Mouse (Mus musculus) stomach, embryonic 16.5 days (tissue): ENCODE data around the gene Dnah8. TPM values are rescaled to one million over a fixed set of nuclear protein-coding genes. Genes with fewer than 3 reads are reported as not detected.

Source experiments
- ATAC-seq: fragments of 200-750 bp; cut with Nextera tagmentation; 2 replicates; pipeline ENCODE4 v1.8.0; 2017; ENCODE audit warnings: moderate number of reproducible peaks, moderate TSS enrichment; ENCODE audit not compliant: insufficient read depth, low FRiP score
- H3K27ac ChIP-seq: fragments of 300-500 bp; sonication (generic); 2 replicates; pipeline ENCODE4 v1.5.1; 2014; ENCODE audit warnings: low read length
- H3K27me3 ChIP-seq: fragments of 300-500 bp; sonication (generic); 2 replicates; pipeline ENCODE4 v1.6.1; 2014; ENCODE audit warnings: low read length, control low read depth, mixed read lengths; ENCODE audit not compliant: control insufficient read depth, insufficient read depth
- H3K36me3 ChIP-seq: fragments of 300-500 bp; sonication (generic); 2 replicates; pipeline ENCODE4 v1.6.1; 2014; ENCODE audit warnings: low read length; ENCODE audit not compliant: control insufficient read depth, insufficient read depth
- H3K4me1 ChIP-seq: fragments of 300-500 bp; sonication (generic); 2 replicates; pipeline ENCODE4 v1.6.1; 2014; ENCODE audit warnings: low read length, control low read depth, mixed read lengths; ENCODE audit not compliant: control insufficient read depth, insufficient read depth
- H3K4me2 ChIP-seq: fragments of 300-500 bp; sonication (generic); 2 replicates; pipeline ENCODE4 v1.6.1; 2014; ENCODE audit warnings: low read depth, low read length, mixed read lengths
- H3K4me3 ChIP-seq: fragments of 300-500 bp; sonication (generic); replicated peaks from 2 replicates; pipeline ENCODE4 v1.5.1; 2014; ENCODE audit warnings: mild to moderate bottlenecking, low read length
- H3K9ac ChIP-seq: fragments of 300-500 bp; sonication (generic); 2 replicates; pipeline ENCODE4 v1.6.1; 2014; ENCODE audit warnings: low read length
- H3K9me3 ChIP-seq: fragments of 300-500 bp; sonication (generic); replicated peaks from 2 replicates; pipeline ENCODE4 v1.6.1; 2016; ENCODE audit warnings: low read length, control low read depth; ENCODE audit not compliant: control insufficient read depth
- WGBS: fragments of 180-500 bp; shearing (Covaris S2); extraction: QIAGEN DNeasy Blood & Tissue Kit; methylation state at CpG from one replicate; pipeline ENCODE4 v1.1.7; 2014; 5-methylcytosine and 5-hydroxymethylcytosine counted together
- polyA plus RNA-seq: library from polyadenylated mRNA; unstranded; fragments of >200 nt; fragmentation: Nextera tagmentation; extraction: Ambion mirVana; gene quantifications from 2 replicates; pipeline ENCODE4 v1.2.1, GENCODE M21; 2015

The Dnah8 gene
- polyA plus RNA-seq, 1 experiment from 2014 or later, result 1.7 TPM

DNA sequence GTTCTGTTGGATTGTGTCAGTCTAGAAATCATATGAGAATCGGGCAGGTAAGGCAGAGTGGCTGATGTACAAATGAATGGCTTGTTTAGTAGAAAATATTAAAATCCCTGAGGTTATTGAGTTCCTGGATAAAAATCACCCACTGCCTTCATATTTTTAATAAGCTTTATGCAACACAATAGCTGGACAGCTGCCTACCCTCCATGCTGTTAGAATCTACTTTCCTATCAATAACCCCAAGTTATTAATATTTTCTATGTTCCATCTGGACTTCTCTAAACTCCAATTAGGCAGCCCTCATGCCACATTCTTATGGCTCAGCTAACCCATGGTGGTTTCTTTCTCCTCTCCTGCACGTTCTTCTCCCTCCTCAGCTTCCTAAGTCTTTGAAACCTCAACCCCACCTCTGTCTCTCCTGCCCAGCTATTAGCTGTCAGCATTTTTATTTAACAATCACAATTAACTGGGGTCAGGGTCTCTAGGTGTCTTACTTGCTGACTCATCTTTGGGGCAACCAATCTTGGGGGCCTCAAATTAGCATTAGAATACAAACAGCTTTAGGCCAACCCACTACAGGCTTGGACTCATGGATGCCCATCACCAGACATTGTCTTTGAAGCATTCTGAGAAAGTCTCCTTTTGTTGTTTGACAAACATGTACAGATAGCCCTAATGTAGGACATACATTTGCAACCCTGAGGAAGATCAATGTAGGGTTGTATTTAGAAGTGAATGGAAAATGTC is 40.7 kb upstream of the Dnah8 start:
- no peak for ATAC-seq
- Histone ChIP-seq H3K27me3 (no peaks in the 10 kb centered on the region), H3K36me3 (no peaks in the 10 kb centered on the region), H3K4me1 (no peaks in the 10 kb centered on the region), H3K9ac (no peak overlapping the region), H3K4me2 (no peak overlapping the region), H3K27ac (no peak overlapping the region), H3K9me3 (no peaks in the 10 kb centered on the region), H3K4me3 (no peak overlapping the region)
- 78% methylated on average over 2 of the region's 2 CpGs for WGBS

DNA sequence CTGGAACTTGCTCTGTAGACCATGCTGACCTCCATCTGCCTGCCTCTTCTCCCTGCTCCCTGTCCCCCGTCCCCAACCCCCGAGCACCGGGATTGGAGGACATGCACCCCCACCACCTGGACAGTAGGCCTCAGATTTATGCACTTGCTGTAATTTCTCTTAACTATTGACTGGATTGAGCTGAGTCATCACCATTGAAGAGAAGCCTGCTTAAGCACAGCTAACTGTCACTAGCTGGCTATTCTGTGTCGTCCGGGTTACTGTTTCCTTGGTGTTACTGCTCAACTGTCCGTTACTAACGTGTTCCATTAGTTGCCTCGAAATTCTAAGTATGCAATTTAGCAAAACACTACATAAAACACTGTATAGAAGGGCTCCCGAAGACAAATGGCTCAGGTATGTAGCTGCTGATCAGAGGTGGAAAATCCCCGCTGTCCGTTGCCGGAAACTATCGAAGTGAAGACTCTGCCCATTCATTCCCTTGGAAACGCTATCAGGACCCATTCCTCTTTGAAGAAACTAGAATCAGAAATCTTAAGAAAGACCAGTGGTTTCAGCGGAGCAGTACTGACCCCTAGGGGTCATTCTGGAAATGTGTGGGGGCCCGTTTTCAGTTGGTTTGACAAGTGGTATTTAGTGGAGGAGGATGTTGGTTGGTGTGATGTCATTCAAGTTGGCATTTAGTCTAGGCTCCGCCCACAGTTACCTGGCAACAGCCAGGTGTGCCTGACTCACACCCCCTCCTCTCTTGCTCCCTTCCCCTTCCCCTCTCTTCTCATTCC is 33.5 kb upstream of the Dnah8 start:
- Histone ChIP-seq H3K4me3 (no peak overlapping the region), H3K9me3 (no peaks in the 10 kb centered on the region), H3K36me3 (no peaks in the 10 kb centered on the region), H3K9ac (no peak overlapping the region), H3K4me2 (no peak overlapping the region), H3K4me1 (no peaks in the 10 kb centered on the region), H3K27ac (no peak overlapping the region), H3K27me3 (no peaks in the 10 kb centered on the region)
- ATAC-seq, result no peak
- WGBS, result 51% methylated on average over 17 of the region's 17 CpGs

DNA sequence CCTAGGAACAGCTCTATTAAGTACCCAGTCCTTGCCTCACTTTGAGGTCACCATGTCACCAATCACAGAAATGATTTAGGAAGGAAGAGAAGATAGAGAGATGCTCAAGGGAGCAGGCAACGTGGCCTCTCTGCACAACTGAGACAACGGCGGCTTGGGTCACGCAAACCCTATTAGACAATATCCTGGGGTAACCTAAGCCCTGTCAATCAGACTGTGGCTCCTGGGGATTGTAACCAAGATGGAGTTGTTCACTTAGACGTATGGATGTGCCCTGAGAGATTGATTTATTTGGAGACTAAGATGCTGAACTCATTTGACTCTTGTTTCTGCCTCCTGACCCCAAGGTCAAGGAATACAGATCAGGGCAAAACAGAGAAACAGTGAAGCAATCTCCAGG is 29.7 kb upstream of the Dnah8 start:
- Histone ChIP-seq H3K4me1 (no peaks in the 10 kb centered on the region), H3K27me3 (no peaks in the 10 kb centered on the region), H3K4me2 (no peak overlapping the region), H3K36me3 (peaks cover 11% of the 10 kb centered on the region), H3K27ac (no peak overlapping the region), H3K9ac (no peak overlapping the region), H3K9me3 (no peaks in the 10 kb centered on the region), H3K4me3 (no peak overlapping the region)
- no peak for ATAC-seq
- WGBS, result 69% methylated on average over 5 of the region's 5 CpGs

DNA sequence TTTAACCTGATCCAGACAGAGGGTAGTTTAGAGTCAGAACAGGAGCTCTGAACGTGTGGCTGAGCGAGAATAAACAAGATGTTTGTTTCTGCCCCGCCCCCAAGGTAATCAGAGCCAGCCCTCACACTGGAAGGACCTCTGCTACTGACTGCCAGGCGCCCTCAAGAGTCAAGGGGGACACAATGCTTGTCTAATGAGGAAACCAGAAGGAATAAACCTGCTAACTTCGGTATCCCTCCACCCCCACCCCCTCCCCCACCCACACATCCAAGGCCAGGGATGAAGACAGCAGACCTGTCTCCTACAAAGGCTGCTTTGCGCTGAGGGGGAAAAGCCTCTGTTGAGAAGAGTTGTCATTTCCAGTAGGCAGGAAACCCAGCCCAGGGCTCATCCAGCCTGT is 29.3 kb upstream of the Dnah8 start:
- WGBS, result 51% methylated on average over 6 of the region's 6 CpGs
- Histone ChIP-seq H3K9ac (no peak overlapping the region), H3K4me3 (no peak overlapping the region), H3K4me1 (no peaks in the 10 kb centered on the region), H3K4me2 (no peak overlapping the region), H3K9me3 (no peaks in the 10 kb centered on the region), H3K27me3 (no peaks in the 10 kb centered on the region), H3K36me3 (peaks cover 13% of the 10 kb centered on the region), H3K27ac (no peak overlapping the region)
- ATAC-seq, result no peak

DNA sequence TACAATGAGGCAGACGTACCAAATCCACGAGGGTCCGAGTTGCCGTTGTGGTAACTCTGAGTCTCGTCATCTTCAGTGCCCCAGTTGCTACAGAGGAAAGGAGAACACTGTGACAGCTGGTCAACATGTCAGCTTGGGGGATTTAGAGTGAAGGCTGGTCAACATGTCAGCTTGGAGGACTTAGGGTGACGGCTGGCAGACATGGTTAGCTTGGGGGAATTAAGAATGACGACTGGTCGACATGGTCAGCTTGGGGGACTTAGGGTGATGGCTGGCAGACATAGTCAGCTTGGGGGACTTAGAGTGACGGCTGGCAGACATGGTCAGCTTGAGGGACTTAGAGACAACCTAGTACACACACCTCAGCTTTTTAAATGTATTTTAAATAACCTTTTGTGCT is 26.4 kb upstream of the Dnah8 start:
- WGBS, result 94% methylated on average over 9 of the region's 9 CpGs
- Histone ChIP-seq H3K9me3 (no peaks in the 10 kb centered on the region), H3K4me3 (no peak overlapping the region), H3K9ac (no peak overlapping the region), H3K36me3 (peaks cover 19% of the 10 kb centered on the region), H3K4me2 (no peak overlapping the region), H3K27ac (no peak overlapping the region), H3K4me1 (no peaks in the 10 kb centered on the region), H3K27me3 (no peaks in the 10 kb centered on the region)
- ATAC-seq, result no peak

DNA sequence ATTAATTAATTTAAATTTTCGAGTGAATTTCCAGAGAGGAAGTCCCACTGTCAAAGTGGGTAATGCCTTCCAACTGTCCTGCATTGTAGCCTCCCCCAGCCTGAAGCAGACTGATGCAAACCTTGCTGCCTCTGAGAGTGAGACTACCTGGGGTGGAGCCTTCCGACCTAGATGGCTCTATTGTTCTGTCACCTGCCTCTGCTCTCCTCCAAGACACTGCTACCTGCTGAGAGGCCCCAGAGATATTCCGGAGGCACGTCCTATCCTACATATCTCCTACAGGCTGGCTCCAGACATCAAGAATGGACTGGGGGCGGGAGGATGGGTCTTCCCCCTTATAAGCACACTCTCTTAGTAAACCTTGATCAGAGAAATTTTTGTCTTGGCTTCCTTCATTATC is 25.9 kb upstream of the Dnah8 start:
- 87% methylated on average over 5 of the region's 5 CpGs for WGBS
- Histone ChIP-seq H3K4me2 (no peak overlapping the region), H3K27me3 (no peaks in the 10 kb centered on the region), H3K9ac (no peak overlapping the region), H3K27ac (no peak overlapping the region), H3K9me3 (no peaks in the 10 kb centered on the region), H3K4me1 (no peaks in the 10 kb centered on the region), H3K4me3 (no peak overlapping the region), H3K36me3 (peaks cover 24% of the 10 kb centered on the region)
- no peak for ATAC-seq

DNA sequence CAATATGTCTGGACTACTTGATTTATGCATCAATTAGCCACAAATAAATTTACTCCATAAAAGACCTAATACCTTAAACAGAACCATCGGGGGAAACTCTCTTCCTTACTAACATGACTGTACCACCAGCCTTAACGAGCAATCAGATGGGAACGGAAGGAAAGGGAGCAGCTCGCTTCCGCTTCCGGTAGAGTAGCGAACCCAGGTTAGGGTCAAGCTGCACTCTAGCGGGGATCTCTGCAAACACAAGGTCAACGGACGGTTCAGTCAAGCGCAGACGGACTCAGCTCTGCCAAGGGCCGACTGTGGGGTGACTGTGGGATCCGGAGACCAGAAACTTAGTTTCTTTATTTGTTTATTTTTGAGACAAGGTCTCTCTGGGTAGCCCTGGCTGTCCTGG is 22.0 kb upstream of the Dnah8 start:
- H3K36me3 ChIP-seq, result peaks cover 24% of the 10 kb centered on the region
- H3K27me3 ChIP-seq, result no peaks in the 10 kb centered on the region
- WGBS, result 89% methylated on average over 14 of the region's 14 CpGs
- no peak overlapping the region for H3K9ac ChIP-seq
- H3K4me1 ChIP-seq, result no peaks in the 10 kb centered on the region
- no peaks in the 10 kb centered on the region for H3K9me3 ChIP-seq
- H3K27ac ChIP-seq, result no peak overlapping the region
- no peak overlapping the region for H3K4me2 ChIP-seq
- no peak overlapping the region for H3K4me3 ChIP-seq
- ATAC-seq, result no peak

DNA sequence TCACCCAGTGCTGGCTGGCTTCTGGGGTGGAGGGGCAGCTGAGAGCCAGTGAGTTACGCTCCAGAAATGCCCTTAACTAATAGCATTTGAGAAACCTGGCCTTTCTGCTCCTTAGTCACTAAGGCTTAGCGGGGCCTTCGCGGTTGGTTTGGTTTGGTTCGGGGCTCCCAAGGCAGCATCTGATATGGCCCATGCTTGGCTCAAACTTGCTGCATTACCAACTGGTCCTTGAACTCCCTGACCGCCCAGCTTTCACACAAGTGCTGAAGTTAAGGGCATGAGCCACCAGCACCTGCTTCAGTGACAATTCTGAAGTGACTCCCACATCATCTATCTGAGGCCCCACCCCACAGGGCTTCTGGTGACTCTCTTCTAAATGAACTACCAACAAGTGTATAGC is 19.9 kb upstream of the Dnah8 start:
- Histone ChIP-seq H3K27ac (no peak overlapping the region), H3K9me3 (no peaks in the 10 kb centered on the region), H3K27me3 (no peaks in the 10 kb centered on the region), H3K36me3 (peaks cover 17% of the 10 kb centered on the region; the same call in 1 of the 2 replicates), H3K9ac (no peak overlapping the region), H3K4me2 (no peak overlapping the region), H3K4me1 (peaks cover 8% of the 10 kb centered on the region; the same call in 1 of the 2 replicates), H3K4me3 (no peak overlapping the region)
- no peak for ATAC-seq
- WGBS, result 91% methylated on average over 6 of the region's 6 CpGs

DNA sequence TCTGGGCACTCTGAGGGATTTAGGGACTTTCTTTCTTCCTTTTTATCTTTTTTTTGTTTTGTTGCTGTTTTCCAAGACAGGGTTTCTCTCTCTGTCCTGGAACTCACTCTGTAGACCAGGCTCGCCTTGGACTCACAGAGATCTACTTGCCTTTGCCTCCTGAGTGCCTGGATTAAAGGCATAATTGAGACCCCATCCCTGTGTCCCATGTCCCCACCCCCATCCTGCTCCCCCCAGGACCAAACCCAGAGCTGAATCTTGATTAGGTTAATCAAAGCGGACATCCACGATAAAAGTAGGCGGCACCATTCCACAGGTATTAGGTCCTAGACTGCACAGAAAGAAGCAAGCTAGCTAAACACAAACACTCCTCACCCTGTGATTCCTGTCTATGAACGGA is 19.2 kb upstream of the Dnah8 start:
- Histone ChIP-seq H3K9me3 (no peaks in the 10 kb centered on the region), H3K27ac (no peak overlapping the region), H3K27me3 (no peaks in the 10 kb centered on the region), H3K4me1 (peaks cover 8% of the 10 kb centered on the region; the same call in 1 of the 2 replicates), H3K4me2 (no peak overlapping the region), H3K9ac (no peak overlapping the region), H3K4me3 (no peak overlapping the region), H3K36me3 (peaks cover 14% of the 10 kb centered on the region; the same call in 1 of the 2 replicates)
- no peak for ATAC-seq
- WGBS, result 91% methylated on average over 5 of the region's 5 CpGs
